Mouse (Mus musculus) midbrain, embryonic 10.5 days (tissue): ENCODE measurements around the gene Tut4. TPM values are rescaled to one million over a fixed set of nuclear protein-coding genes. Genes with fewer than 3 reads are reported as not detected.
A peak's percentile ranks its signal among the peaks of the same experiment; 100 is the strongest.

ENCODE experiments used
- DNase-seq: peaks from one replicate; pipeline ENCODE4 v3.0.0-alpha.2; 2017; ENCODE audit warnings: low spot score
- H3K27ac ChIP-seq: fragments of 300-500 bp; sonication (generic); replicated peaks from 2 replicates; pipeline ENCODE4 v1.5.1; 2016; ENCODE audit warnings: mild to moderate bottlenecking
- H3K27me3 ChIP-seq: fragments of 300-500 bp; sonication (generic); 2 replicates; pipeline ENCODE4 v1.6.1; 2016; ENCODE audit warnings: low read depth, mild to moderate bottlenecking; ENCODE audit not compliant: poor library complexity, severe bottlenecking
- H3K36me3 ChIP-seq: fragments of 300-500 bp; sonication (generic); 2 replicates; pipeline ENCODE4 v1.6.1; 2016; ENCODE audit warnings: mild to moderate bottlenecking, moderate library complexity
- H3K4me1 ChIP-seq: fragments of 300-500 bp; sonication (generic); 2 replicates; pipeline ENCODE4 v1.6.1; 2016
- H3K4me3 ChIP-seq: fragments of 300-500 bp; sonication (generic); 2 replicates; pipeline ENCODE4 v1.5.1; 2016; ENCODE audit warnings: mild to moderate bottlenecking, moderate library complexity
- H3K9me3 ChIP-seq: fragments of 300-500 bp; sonication (generic); replicated peaks from 2 replicates; pipeline ENCODE4 v1.6.1; 2016; ENCODE audit warnings: mild to moderate bottlenecking
- WGBS: fragments of 180-500 bp; shearing (Covaris S2); methylation state at CpG from one replicate; pipeline ENCODE4 v1.1.7; 2016; 5-methylcytosine and 5-hydroxymethylcytosine counted together
- polyA plus RNA-seq: library from polyadenylated mRNA; unstranded; fragments of >200 nt; fragmentation: Nextera tagmentation; extraction: Ambion mirVana; gene quantifications from 2 replicates; pipeline ENCODE4 v1.2.1, GENCODE M21; 2016

The Tut4 gene
- 72.7 and 80.9 TPM in 2 replicates for polyA plus RNA-seq

- DNase-seq = peak; percentile 96
- Histone ChIP-seq H3K4me1 (peaks cover 30% of the 10 kb centered on the region), H3K4me3 (peak within 1 kb of the TSS; percentile 99), H3K27me3 (no peaks in the 10 kb centered on the region), H3K9me3 (no peaks in the 10 kb centered on the region; the same call in 1 of the 2 replicates), H3K36me3 (peaks cover 20% of the 10 kb centered on the region), H3K27ac (peak within 1 kb of the TSS; percentile 99)
- under 1% methylated on average over 92 of the region's 97 CpGs for WGBS
Observed at GRCm38 (mm10) chr4:108459231-108460155, at the start of gene Tut4. Gene Tut4 (plus strand): TSS chr4:108459426.

- WGBS = 83% methylated on average over 2 of the region's 2 CpGs
- H3K9me3 ChIP-seq = no peaks in the 10 kb centered on the region
- no peak overlapping the region for H3K27ac ChIP-seq
- H3K36me3 ChIP-seq = no peaks in the 10 kb centered on the region
- H3K27me3 ChIP-seq = no peaks in the 10 kb centered on the region
- DNase-seq = no peak
- H3K4me1 ChIP-seq = no peaks in the 10 kb centered on the region
- H3K4me3 ChIP-seq = no peak overlapping the region
Observed at GRCm38 (mm10) chr4:108424587-108424986, 34.6 kb upstream of the Tut4 start.

GRCm38 (mm10) chr4:108427719-108428340 is 31.4 kb upstream of the Tut4 start:
- H3K36me3 ChIP-seq = no peaks in the 10 kb centered on the region
- no peak overlapping the region for H3K4me3 ChIP-seq
- WGBS = 89% methylated on average over 11 of the region's 11 CpGs
- H3K9me3 ChIP-seq = no peaks in the 10 kb centered on the region
- H3K4me1 ChIP-seq = peaks cover 25% of the 10 kb centered on the region
- no peak for DNase-seq
- H3K27ac ChIP-seq = no peak overlapping the region
- H3K27me3 ChIP-seq = no peaks in the 10 kb centered on the region

DNA sequence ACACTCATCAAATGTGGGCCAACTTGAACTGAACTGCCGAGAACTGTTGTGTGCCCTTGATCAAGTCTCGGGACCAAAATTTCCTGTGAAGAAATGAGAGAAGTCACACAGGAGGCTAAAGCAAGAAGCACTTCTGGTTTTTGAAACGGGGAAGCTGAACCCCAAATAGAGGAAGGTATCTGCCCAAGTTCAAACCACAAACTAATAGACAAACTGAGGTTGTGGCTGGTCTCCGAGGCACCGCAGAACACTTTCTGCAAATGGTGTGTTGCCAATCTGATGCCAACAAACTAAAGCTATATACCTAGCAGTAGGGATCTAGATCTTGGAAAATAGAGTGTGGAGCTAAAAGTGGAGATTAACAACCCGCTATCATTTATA is 30.9 kb upstream of the Tut4 start:
- 91% methylated on average over 6 of the region's 6 CpGs for WGBS
- no peaks in the 10 kb centered on the region for H3K27me3 ChIP-seq
- H3K36me3 ChIP-seq = no peaks in the 10 kb centered on the region
- H3K9me3 ChIP-seq = no peaks in the 10 kb centered on the region
- no peak overlapping the region for H3K27ac ChIP-seq
- no peak overlapping the region for H3K4me3 ChIP-seq
- DNase-seq = no peak
- H3K4me1 ChIP-seq = peaks cover 30% of the 10 kb centered on the region

DNA sequence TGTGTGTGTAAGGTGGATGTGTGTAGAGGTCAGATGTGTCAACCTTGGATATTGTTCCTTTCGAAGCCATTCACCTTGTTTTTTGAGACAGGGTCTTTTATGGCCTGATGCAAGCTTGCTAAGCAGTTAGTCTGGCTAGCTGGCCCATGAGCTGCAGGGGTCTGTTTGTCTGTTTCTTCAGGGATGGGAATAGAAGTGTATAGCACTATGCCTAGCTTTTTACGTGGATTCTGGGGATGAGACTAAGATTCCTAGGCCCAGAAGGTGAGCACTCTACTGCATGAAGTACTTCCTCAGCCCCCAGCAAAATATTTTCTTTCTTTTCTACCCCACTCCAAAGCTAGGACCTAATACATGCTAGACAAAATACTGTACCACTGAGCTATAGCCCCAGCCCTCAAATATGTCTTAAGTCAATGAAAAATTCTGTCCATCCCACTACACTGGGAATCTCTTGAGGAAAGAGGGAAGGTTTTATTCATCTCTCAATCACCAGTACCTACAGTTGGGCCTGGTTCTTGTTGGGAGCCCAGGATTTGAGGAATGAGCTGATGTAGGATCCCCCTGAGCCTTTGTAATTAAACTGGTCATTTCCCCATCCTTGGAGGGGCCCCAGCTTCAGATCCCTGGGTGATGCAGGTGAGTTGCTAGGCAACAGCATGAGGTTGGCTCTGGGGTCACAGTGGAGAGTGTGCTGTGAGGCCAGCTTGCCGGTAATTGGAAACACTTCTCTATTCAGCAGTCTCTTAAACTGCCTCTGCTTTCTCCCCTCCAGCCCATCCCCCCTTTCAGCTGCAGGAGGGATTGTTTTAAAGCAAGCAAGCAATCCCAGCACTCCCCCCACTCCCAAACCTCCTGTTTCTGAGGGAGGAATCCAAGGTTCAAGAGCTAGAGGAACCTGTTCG is 28.3 kb upstream of the Tut4 start:
- Histone ChIP-seq H3K27ac (peak overlapping the region; percentile 86), H3K36me3 (no peaks in the 10 kb centered on the region), H3K4me1 (peaks cover 38% of the 10 kb centered on the region), H3K4me3 (peak overlapping the region; percentile 31), H3K9me3 (no peaks in the 10 kb centered on the region), H3K27me3 (no peaks in the 10 kb centered on the region)
- DNase-seq = peak; percentile 82
- WGBS = 34% methylated on average over 4 of the region's 4 CpGs

DNA sequence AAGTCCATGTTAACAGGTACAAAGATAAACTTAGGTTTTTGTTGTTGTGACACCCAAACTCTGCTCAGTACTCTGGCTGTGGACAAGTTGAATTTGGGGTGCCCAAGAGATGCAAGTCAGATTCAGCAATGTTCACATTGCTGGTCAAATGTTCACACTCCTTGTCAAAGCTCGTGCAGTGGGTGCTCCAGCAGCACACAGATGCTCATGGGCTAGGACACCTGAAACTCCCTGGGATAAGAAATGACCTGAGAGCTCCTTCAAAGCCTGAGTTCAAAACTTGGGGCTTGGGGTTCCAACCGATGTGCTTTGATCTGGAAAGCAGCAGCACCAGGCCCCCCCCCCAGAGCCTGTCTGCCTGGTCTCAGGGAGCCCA is 27.7 kb upstream of the Tut4 start:
- peak overlapping the region; percentile 31 for H3K4me3 ChIP-seq
- H3K9me3 ChIP-seq = no peaks in the 10 kb centered on the region
- no peaks in the 10 kb centered on the region for H3K27me3 ChIP-seq
- 33% methylated on average over 2 of the region's 2 CpGs for WGBS
- H3K36me3 ChIP-seq = no peaks in the 10 kb centered on the region
- DNase-seq = no peak
- peak overlapping the region; percentile 86 for H3K27ac ChIP-seq
- peaks cover 38% of the 10 kb centered on the region for H3K4me1 ChIP-seq

- H3K4me3 ChIP-seq = no peak overlapping the region
- no peaks in the 10 kb centered on the region for H3K27me3 ChIP-seq
- H3K4me1 ChIP-seq = peaks cover 38% of the 10 kb centered on the region
- H3K9me3 ChIP-seq = no peaks in the 10 kb centered on the region
- DNase-seq = no peak
- 55% methylated on average over 6 of the region's 6 CpGs for WGBS
- no peaks in the 10 kb centered on the region for H3K36me3 ChIP-seq
- peak overlapping the region; percentile 64; the same call in 1 of the 2 replicates for H3K27ac ChIP-seq
Observed at GRCm38 (mm10) chr4:108433341-108433740, 25.9 kb upstream of the Tut4 start.

GRCm38 (mm10) chr4:108434221-108434620 is 25.0 kb upstream of the Tut4 start:
- Histone ChIP-seq H3K4me3 (no peak overlapping the region), H3K36me3 (no peaks in the 10 kb centered on the region), H3K27me3 (no peaks in the 10 kb centered on the region), H3K27ac (no peak overlapping the region), H3K4me1 (peaks cover 38% of the 10 kb centered on the region), H3K9me3 (no peaks in the 10 kb centered on the region)
- 84% methylated on average over 4 of the region's 4 CpGs for WGBS
- DNase-seq = no peak

DNA sequence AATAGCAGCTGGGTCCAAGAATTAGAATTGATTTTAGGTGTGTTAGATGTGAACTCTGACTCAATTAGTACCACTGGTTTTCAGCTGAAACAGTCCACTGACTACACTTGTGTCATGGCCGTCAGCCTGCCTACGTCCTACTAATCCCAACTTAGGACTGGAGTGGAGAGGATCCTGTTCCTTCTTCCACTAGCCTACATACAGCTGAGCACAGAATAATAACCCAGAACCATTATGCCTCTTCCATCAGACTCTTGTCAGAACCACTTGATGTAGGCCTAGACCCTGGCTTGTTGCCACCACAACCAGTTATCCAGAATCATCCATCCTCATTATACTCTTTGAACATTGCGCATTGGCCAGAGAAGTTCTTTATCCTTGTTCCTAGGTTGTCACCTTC is 24.4 kb upstream of the Tut4 start:
- peaks cover 38% of the 10 kb centered on the region for H3K4me1 ChIP-seq
- DNase-seq = no peak
- WGBS = 94% methylated on average over 3 of the region's 3 CpGs

GRCm38 (mm10) chr4:108435646-108436045 is 23.6 kb upstream of the Tut4 start:
- no peak overlapping the region for H3K4me3 ChIP-seq
- H3K27ac ChIP-seq = no peak overlapping the region

More for the DNA sequence above, 24.4 kb upstream of the Tut4 start:
- Histone ChIP-seq H3K9me3 (no peaks in the 10 kb centered on the region), H3K27me3 (no peaks in the 10 kb centered on the region), H3K36me3 (no peaks in the 10 kb centered on the region), H3K27ac (no peak overlapping the region), H3K4me3 (no peak overlapping the region)

DNA sequence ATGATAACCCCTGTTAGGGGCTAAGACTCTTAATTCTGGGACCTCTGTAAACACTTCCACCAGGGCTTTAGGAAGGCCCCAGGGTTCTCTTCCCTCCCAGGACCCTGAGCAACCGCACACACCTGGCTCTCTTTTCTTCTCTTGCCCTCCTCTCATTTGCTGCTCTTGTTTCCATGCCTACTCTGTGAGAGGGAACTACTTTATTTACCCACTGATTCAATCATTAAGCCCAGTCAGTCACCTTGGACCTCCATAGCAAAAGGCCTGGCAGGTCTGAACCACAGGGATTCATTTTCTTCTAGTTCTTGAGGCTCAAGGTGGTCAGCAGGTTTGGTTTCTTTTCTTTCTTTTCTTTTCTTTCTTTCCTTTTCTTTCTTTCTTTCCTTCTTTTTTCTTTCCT is 23.0 kb upstream of the Tut4 start:
- no peak overlapping the region for H3K4me3 ChIP-seq
- 81% methylated on average over 1 of the region's 1 CpGs for WGBS
- no peaks in the 10 kb centered on the region for H3K27me3 ChIP-seq
- no peak for DNase-seq
- H3K36me3 ChIP-seq = no peaks in the 10 kb centered on the region
- H3K27ac ChIP-seq = no peak overlapping the region
- H3K9me3 ChIP-seq = no peaks in the 10 kb centered on the region
- peaks cover 30% of the 10 kb centered on the region for H3K4me1 ChIP-seq

More at GRCm38 (mm10) chr4:108435646-108436045, 23.6 kb upstream of the Tut4 start:
- H3K36me3 ChIP-seq = no peaks in the 10 kb centered on the region
- no peaks in the 10 kb centered on the region for H3K27me3 ChIP-seq
- peaks cover 36% of the 10 kb centered on the region for H3K4me1 ChIP-seq
- no peaks in the 10 kb centered on the region for H3K9me3 ChIP-seq
- no peak for DNase-seq
- WGBS = 78% methylated on average over 3 of the region's 3 CpGs

- no peak for DNase-seq
- no peaks in the 10 kb centered on the region for H3K36me3 ChIP-seq
- peaks cover 9% of the 10 kb centered on the region for H3K4me1 ChIP-seq
- no peaks in the 10 kb centered on the region for H3K9me3 ChIP-seq
- no peak overlapping the region for H3K4me3 ChIP-seq
- no peak overlapping the region for H3K27ac ChIP-seq
- no peaks in the 10 kb centered on the region for H3K27me3 ChIP-seq
- 77% methylated on average over 6 of the region's 6 CpGs for WGBS
Observed at GRCm38 (mm10) chr4:108438082-108438840, 21.0 kb upstream of the Tut4 start.
